Mouse (Mus musculus) megakaryocyte progenitor cell, adult 5-6 weeks (primary cell): ENCODE measurements around the gene Echdc2. TPM values are rescaled to one million over a fixed set of nuclear protein-coding genes. Genes with fewer than 3 reads are reported as not detected.
A peak's percentile ranks its signal among the peaks of the same experiment; 100 is the strongest.

ENCODE experiments used
- ATAC-seq: replicated peaks from 2 replicates; pipeline ENCODE4 v1.8.0; 2016; ENCODE audit warnings: mild to moderate bottlenecking, moderate TSS enrichment, inconsistent platforms; ENCODE audit not compliant: poor library complexity
- total RNA-seq, 2 experiments: library from RNA; stranded (forward) in 1 of 2; stranded (reverse) in 1 of 2; fragments of 157-497, 149-512 nt in 1 of 2; fragments of 200-1000 nt in 1 of 2; gene quantifications; 2 replicates each; pipeline versions ENCODE4 v1.2.3 to v1.2.4; 2015 to 2017

The Echdc2 gene
- total RNA-seq, 2 experiments from 2014 or later, result 0.86 TPM; not detected in 1

DNA sequence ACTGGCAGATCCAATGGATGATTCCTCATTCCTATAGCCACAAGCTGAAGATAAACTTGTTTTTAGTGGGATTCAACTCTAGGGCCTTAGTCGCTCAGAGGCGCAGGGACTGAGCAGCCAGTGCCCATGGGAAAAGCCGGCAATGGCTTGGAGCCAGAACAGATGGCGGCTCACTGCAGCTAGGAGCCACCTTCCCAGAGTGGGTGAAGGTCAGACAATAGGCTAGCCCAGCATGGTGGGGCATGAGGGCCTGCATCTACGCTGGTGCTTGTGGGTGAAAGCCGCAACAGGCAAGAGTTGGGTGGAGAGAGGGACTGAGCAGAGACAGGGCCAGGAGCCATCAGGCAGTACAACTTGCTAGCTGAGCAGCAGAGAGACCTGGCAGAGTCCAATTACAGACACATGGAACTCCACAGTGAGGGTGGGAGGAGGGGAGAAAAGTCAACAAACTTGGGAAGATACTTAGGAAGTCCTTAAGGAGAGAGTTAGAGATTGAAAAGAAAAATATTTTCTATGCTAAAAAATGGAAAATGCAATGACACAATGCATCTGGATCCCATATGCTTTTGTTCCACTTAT is 31.1 kb downstream of the Echdc2 start:
- ATAC-seq, result no peak

DNA sequence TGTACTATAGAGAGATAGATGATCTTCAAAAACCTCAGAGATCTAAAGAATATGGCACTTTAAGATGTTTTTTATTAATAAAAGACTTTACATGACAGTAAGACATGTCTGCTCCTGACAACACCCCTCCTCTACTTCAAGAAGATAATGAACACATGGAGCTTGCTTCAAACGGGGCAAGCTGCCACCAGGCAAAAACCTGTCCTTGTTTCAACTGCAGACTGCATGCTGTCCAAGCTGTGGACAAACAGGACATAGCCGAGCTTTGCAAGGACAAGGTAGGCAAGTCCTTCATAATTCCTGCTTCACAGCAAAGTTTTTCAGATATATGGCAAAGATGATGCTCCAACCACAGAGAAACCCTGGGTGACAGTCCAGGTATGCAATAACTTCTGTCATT is 34.0 kb downstream of the Echdc2 start:
- no peak for ATAC-seq

DNA sequence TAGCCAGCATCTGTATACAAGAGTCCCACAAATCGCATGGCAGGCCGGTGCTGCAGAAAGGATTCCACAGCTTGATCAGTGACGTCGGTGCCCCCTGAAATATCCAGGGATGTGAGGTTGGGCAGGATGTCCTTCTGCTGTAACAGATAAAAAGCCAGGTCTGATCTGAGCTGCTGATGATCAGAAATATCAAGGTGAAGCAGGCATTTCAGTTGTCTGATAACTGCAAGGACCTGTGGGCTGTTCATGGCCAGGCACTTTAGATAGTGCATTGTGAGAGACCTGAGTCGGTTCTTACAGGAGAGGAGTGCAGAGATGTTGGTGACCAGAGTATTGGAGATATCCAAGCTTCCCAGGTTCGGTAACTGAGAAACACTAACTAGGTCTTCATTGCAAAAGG is 39.4 kb downstream of the Echdc2 start:
- ATAC-seq, result no peak

DNA sequence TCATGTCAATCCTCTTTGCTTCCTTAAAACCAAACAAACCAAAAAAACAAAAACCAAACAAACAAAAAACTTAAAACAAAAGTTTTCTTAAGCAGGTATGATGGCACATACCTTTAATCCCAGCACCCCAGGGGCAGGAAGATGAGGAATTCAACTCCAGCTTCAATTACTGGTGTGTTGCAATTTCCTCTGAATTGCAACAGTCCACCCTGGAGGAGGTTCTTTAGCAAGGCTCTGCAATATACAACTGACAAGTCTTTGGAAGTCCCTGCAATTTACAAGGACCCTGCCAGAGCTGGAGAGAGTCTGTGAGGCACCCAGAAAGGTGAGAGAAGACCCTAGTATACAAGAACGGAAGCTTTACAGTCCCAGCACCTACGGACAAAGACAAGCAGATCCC is 47.8 kb downstream of the Echdc2 start:
- ATAC-seq, result no peak

DNA sequence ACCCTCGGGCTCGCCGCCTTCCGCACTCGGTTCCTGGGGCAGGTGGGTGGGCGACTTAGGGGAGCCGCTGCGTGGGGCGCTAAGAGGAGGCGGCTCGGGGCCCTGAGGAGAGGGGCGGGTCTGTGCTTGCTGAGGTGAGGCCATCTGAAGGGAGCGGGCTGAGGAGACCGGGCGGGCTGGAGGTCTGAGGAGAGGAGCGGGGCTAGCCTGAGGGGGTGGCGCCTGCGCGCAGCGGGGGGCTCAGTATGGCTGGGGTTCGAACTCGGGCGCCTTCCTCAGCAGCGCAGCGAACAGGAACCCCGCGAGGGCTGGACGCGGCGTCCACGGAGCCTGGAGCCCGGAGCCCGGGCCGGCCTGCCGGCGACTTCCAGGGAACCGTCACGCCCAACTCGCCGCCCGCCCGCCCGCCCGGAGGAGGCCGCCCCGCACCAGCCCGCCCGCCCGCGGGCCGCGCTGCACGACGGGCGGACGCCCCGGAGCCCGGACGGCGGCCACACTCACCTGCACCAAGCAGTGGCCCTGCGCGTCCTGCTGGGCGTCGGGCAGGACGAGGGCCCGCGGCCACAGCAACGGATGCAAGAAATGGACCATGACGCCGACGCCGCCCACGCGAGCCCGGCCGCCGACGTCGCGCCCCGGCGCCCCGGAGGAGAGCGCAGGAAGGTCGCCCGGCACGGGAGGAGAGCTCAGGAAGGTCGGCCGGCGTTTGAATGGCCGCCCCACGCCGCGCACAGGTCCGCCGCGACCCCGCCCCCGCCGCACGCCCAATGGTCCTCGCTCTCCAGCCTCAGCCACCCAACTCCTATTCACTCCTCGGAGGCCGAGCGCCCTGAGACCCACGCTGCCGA is 52.3 kb downstream of the Echdc2 start, which contains the start of gene Zyg11a:
Zyg11a (minus strand) TSS at position 717 of the 848 bp plus-strand sequence.
- ATAC-seq, result 0 out of 2 replicates have a peak, but pooled peaks have one; percentile 29

DNA sequence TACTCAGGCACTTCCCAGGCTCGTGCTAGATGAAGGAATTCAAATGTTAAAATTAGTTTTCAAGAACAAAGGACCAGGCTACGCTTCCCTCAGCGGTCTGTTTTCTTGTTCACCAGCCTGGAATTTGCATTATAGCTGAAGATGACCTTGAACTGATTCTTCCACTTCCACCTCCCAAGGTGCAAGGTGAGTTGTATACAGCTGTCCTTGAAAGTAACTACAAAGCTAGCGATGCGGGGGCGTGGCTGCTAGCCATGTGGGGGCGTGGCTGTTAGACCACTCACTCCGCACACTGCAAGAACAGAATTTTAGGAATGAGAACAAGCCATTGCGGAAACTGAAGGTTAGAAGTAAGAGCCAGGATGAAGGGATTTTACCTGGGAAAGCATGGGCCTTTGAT is 53.8 kb downstream of the Echdc2 start:
- no peak for ATAC-seq

DNA sequence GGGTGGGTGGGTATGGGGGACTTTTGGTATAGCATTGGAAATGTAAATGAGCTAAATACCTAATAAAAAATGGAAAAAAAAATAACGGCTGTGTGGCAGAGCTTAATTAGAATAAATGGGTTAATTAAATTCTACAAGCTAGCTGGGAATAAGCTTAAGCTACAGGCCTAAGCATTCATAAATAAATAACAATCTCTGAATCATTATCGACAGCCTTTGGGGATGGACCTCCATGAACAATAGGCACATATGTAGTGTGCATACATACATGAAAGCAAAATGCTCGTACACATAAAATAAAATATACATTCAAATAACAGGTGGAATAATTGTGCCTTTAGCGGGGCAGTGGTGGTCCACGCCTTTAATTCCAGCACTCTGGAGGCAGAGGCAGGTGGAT is 57.3 kb downstream of the Echdc2 start:
- ATAC-seq, result no peak

DNA sequence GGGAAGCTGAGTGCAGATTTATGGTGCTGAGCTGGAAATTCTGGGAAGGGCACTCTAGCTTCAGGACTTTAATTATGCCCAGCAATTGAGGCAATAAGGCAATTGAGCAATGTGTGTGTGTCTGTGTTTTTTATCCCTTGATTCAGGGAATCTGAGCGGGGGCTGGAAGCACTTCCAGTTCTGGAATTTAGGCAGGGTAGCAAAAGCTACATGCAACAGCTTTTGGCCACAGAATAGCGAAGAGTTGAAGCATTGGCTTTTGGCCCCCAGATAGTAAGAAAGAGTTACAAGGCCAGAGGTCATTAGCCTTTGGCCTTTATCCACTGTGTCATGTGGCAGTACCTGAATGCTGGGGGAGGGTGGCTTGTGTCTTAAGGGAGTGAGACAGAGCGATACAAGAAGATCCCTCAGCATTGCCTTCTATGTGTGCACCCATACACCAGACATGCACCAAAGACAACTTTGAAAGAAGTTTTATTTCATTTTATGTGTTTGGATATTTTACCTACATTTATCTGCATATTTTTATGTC is 60.2 kb downstream of the Echdc2 start:
- no peak for ATAC-seq

Other genes with a start within 250 kb of the Echdc2 start
- 20.9 and 22.2 TPM in 2 replicates for gene Cpt2, start 241.8 kb upstream of the Echdc2 start, total RNA-seq (2015)
- 19.0 and 19.7 TPM in 2 replicates for gene Cpt2, start 241.8 kb upstream of the Echdc2 start, total RNA-seq (2017)
- gene Slc1a7, start 197.1 kb upstream of the Echdc2 start, total RNA-seq (2015), result not detected in 2 replicates
- not detected in 2 replicates for gene Slc1a7, start 197.1 kb upstream of the Echdc2 start, total RNA-seq (2017)
- gene Podn, start 69.0 kb upstream of the Echdc2 start, total RNA-seq (2015), result 0.44 TPM in 1 of 2 replicates, not detected in the other
- gene Podn, start 69.0 kb upstream of the Echdc2 start, total RNA-seq (2017), result not detected in 2 replicates
- 205 and 243 TPM in 2 replicates for gene Scp2, start 20.4 kb upstream of the Echdc2 start, total RNA-seq (2015)
- 288 and 345 TPM in 2 replicates for gene Scp2, start 20.4 kb upstream of the Echdc2 start, total RNA-seq (2017)
- not detected in 2 replicates for gene Zyg11a, start 52.6 kb downstream of the Echdc2 start, total RNA-seq (2015)
- not detected in 2 replicates for gene Zyg11a, start 52.6 kb downstream of the Echdc2 start, total RNA-seq (2017)
- 14.7 and 18.4 TPM in 2 replicates for gene Zyg11b, start 135.7 kb downstream of the Echdc2 start, total RNA-seq (2015)
- 19.2 and 21.5 TPM in 2 replicates for gene Zyg11b, start 135.7 kb downstream of the Echdc2 start, total RNA-seq (2017)
- gene Coa7, start 162.7 kb downstream of the Echdc2 start, total RNA-seq (2015), result 14.5 and 19.2 TPM in 2 replicates
- gene Coa7, start 162.7 kb downstream of the Echdc2 start, total RNA-seq (2017), result 6.4 and 11.8 TPM in 2 replicates
- not detected in 2 replicates for gene Shisal2a, start 217.9 kb downstream of the Echdc2 start, total RNA-seq (2015)
- not detected in 2 replicates for gene Shisal2a, start 217.9 kb downstream of the Echdc2 start, total RNA-seq (2017)
- gene Gpx7, start 241.5 kb downstream of the Echdc2 start, total RNA-seq (2015), result 0.46 and 0.79 TPM in 2 replicates
- 0.50 and 0.95 TPM in 2 replicates for gene Gpx7, start 241.5 kb downstream of the Echdc2 start, total RNA-seq (2017)